Mouse (Mus musculus) olfactory bulb, adult 2 months (tissue): ENCODE results near the gene Matn3. TPM values are rescaled to one million over a fixed set of nuclear protein-coding genes. Genes with fewer than 3 reads are reported as not detected.
"Not testable (repeated sequence)": the region's sequence is repeated elsewhere in the genome, so short reads cannot be mapped to it uniquely, and the experiment has no call there.

Source experiments
- H3K27ac ChIP-seq: fragments of 200-500 bp; 2 replicates; pipeline ENCODE4 v1.5.1; 2012; ENCODE audit warnings: low read depth, low read length; ENCODE audit not compliant: insufficient read depth
- H3K4me1 ChIP-seq: fragments of 200-500 bp; 2 replicates; pipeline ENCODE4 v1.6.1; 2012; ENCODE audit warnings: low read length; ENCODE audit not compliant: control insufficient read depth, insufficient read depth
- H3K4me3 ChIP-seq: fragments of 200-500 bp; 2 replicates; pipeline ENCODE4 v1.5.1; 2012; ENCODE audit warnings: mild to moderate bottlenecking, low read depth, low read length, moderate library complexity; ENCODE audit not compliant: insufficient read depth
- CTCF ChIP-seq: fragments of 200-500 bp; IDR thresholded peaks from 2 replicates; pipeline ENCODE4 v1.5.1; 2012; ENCODE audit warnings: low read depth, mild to moderate bottlenecking, low read length, moderate library complexity; ENCODE audit not compliant: insufficient read depth
- POLR2A ChIP-seq: fragments of 200-500 bp; IDR thresholded peaks from 2 replicates; pipeline ENCODE4 v1.6.1; 2012; ENCODE audit warnings: mild to moderate bottlenecking, low read depth, low read length, moderate library complexity; ENCODE audit not compliant: insufficient read depth
- WGBS: fragments of 180-500 bp; shearing (Covaris S2); methylation state at CpG from one replicate; pipeline ENCODE4 v1.1.7; 2018; 5-methylcytosine and 5-hydroxymethylcytosine counted together
- polyA plus RNA-seq: library from polyadenylated mRNA; stranded (reverse); fragments of >200 nt; gene quantifications from 2 replicates; pipeline ENCODE4 v1.2.4, GENCODE M21; 2012; ENCODE audit warnings: low replicate concordance; ENCODE audit not compliant: missing spikeins, insufficient read depth, insufficient read length

Gene Matn3
- polyA plus RNA-seq, 1 experiment, result not detected

- no peak for TF ChIP-seq POLR2A
- TF ChIP-seq CTCF, result no peak
- WGBS, result 68% methylated on average over 4 of the region's 4 CpGs
- no peak overlapping the region for H3K27ac ChIP-seq
- H3K4me3 ChIP-seq, result no peak overlapping the region
- H3K4me1 ChIP-seq, result peaks cover 2% of the 10 kb centered on the region; the same call in 1 of the 2 replicates
Measured at GRCm38 (mm10) chr12:8928766-8929165, 19.0 kb upstream of the Matn3 start.

DNA sequence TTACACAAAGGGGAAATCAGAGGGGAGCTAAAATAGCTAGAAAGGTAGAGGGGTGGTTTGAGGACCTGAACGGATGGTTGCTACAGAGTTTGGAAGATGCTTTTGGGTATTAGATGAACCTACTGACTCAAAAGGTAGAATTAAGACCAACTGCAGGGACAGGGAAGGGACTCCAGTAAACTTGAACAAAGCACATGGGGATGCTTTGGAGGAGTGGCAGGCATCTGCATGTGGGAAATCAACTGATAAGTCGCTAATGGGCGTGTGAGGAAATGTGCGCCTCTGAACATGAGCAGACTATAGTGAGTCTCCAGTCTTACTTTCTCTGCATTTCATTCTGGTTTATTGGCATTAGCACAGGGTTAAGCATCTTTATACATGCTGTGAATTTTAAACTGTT, 16.6 kb upstream of the Matn3 start:
- H3K4me1 ChIP-seq, result no peaks in the 10 kb centered on the region
- no peak for TF ChIP-seq POLR2A
- no peak for TF ChIP-seq CTCF
- no peak overlapping the region for H3K27ac ChIP-seq
- H3K4me3 ChIP-seq, result no peak overlapping the region
- 81% methylated on average over 4 of the region's 4 CpGs for WGBS

DNA sequence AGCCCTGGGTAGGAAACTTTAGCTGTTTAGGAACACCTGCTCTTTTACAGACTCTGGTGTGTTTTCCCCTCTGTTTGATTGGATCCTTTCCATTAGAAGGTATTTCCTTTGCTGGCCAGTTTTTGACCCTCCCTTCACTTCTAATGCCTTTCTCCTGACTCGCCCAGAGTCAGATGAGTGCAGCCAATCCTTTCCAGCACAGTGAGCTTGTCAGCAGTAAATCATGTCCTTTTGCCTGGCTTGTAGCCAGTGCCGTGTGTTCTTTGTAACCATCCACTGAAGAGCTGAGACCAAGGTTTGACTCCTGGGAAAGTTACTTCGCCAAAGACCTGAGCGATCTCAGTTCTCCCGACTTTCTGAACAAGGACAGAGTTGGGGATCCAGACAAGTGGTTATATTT, 12.4 kb upstream of the Matn3 start:
- TF ChIP-seq CTCF (no peak), POLR2A (no peak)
- WGBS, result 81% methylated on average over 5 of the region's 5 CpGs
- no peak overlapping the region for H3K4me3 ChIP-seq

DNA sequence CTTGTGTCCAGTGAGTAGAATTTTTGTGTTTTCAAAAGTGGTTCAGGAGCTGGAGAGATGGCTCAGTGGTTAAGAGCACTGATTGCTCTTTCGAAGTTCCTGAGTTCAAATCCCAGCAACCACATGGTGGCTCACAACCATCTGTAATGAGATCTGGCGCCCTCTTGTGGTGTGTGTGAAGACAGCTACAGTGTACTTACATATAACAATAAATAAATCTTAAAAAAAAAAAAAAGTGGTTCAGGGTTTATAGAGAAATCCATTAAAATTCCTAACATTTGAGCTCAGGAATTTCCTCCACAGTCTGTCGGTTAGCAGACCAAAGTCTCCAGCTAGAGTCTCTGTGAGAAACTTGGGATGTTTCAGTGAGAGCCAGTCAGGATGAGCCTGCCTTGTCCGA, 11.5 kb upstream of the Matn3 start:
- not testable (repeated sequence) for H3K4me3 ChIP-seq, H3K27ac ChIP-seq, H3K4me1 ChIP-seq
- 76% methylated on average over 4 of the region's 4 CpGs for WGBS

More for the DNA sequence above, 12.4 kb upstream of the Matn3 start:
- H3K27ac ChIP-seq, result no peak overlapping the region
- no peaks in the 10 kb centered on the region for H3K4me1 ChIP-seq

DNA sequence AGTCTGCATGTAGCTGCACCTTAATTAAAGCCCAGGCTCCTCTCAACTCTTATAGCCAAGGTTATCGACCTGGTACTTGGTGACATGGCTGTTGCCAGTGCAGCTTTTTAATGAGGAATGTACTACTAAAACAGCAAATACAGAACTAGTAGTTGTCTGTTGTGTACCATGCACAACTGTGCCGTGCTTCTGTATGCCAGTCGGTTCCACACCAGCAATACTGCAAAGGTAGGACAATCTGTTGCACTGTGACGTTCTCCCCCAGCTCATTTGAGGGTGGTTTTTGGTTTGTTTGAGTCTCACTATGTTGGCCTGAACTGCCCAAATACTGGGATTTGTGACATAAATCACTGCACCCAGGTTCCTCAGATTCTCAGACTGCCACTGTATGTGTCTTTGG, 8.2 kb upstream of the Matn3 start:
- Histone ChIP-seq H3K4me1 (no peaks in the 10 kb centered on the region), H3K4me3 (no peak overlapping the region), H3K27ac (no peak overlapping the region)
- WGBS, result 92% methylated on average over 4 of the region's 4 CpGs
- TF ChIP-seq CTCF (no peak), POLR2A (no peak)

DNA sequence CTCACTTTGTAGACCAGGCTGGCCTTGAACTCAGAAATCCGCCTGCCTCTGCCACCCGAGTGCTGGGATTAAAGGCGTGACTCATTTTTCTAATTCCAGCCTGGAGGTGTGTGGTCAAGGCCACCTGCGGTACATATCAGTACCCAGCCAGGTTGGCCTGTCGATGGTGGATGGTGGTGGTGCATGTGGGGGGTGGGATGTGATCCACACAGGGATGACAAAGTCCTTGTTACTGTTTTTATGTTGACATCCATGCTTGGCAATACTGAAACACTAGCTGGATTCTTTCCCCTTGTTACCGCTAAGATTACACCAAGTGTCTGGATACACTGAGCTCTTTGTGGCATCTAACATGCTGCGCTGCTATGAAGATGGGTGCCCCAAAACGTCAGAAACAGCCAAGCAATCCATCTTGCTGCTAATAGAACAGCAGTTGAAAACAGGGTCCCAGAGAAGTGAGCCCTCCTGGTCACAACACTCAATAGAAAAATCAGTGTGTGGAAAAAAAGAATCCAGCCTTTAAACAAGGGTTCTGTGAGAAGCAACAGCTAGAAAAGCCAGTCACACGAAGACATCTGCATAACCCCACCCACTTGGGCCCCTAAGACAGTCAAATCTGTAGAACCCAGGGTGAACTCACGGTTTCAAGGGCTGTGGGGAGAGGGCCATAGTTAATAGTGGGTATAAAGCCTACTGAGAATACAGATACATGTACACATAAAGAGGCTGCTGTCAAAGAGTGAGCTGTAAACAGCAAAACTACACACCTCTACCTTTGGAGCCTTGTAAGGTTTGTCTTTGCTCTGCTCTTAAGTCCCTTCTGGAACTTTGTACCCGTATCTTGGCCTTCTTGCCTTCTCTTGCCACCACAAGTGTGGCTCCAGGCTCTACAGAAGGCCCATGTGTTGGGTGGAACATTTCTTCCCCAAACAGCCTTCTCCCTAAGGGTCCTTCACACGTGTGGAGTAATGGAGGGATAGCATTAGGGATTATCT, 7.4 kb upstream of the Matn3 start:
- Histone ChIP-seq H3K27ac (no peak overlapping the region), H3K4me1 (no peaks in the 10 kb centered on the region), H3K4me3 (no peak overlapping the region)
- no peak for TF ChIP-seq CTCF
- 75% methylated on average over 12 of the region's 12 CpGs for WGBS

- TF ChIP-seq POLR2A, result no peak
- TF ChIP-seq CTCF, result no peak
- Histone ChIP-seq H3K4me1 (no peaks in the 10 kb centered on the region), H3K4me3 (no peak overlapping the region), H3K27ac (no peak overlapping the region)
- WGBS, result 80% methylated on average over 4 of the region's 4 CpGs
Measured at GRCm38 (mm10) chr12:8941131-8941615, 6.6 kb upstream of the Matn3 start.

- no peak overlapping the region for H3K4me3 ChIP-seq
- WGBS, result 68% methylated on average over 4 of the region's 4 CpGs
- H3K27ac ChIP-seq, result no peak overlapping the region
- TF ChIP-seq CTCF (no peak), POLR2A (no peak)
- H3K4me1 ChIP-seq, result no peaks in the 10 kb centered on the region
Measured at GRCm38 (mm10) chr12:8941699-8942392, 5.9 kb upstream of the Matn3 start.

DNA sequence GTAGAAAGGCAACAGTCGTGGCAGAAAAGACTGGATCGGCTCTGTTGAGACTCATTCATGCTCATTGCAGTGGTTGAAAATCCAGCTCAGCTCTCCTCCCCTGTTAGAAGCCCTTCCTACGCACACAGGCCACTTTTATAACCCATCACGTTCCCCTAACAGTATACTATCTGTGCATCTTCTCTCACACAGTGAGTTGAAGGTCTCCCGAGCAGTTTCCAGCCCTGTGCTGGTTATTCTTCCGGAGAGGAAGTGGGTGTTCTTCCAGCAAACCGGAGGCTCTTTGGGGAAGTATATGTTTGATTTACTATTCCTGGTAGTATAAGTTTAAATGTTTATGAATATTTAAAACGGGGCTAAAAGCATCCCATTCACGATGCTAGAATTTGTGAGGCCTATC, 566 bp upstream of the Matn3 start:
- no peak overlapping the region for H3K4me3 ChIP-seq
- 62% methylated on average over 9 of the region's 9 CpGs for WGBS

More for the DNA sequence above, 566 bp upstream of the Matn3 start:
- no peak overlapping the region for H3K27ac ChIP-seq
- no peak for TF ChIP-seq CTCF
- no peak for TF ChIP-seq POLR2A
- peaks cover 9% of the 10 kb centered on the region for H3K4me1 ChIP-seq
